Mouse (Mus musculus): ENCODE measurements around the gene Ralgps1.

Ralgps1 gene

DNA sequence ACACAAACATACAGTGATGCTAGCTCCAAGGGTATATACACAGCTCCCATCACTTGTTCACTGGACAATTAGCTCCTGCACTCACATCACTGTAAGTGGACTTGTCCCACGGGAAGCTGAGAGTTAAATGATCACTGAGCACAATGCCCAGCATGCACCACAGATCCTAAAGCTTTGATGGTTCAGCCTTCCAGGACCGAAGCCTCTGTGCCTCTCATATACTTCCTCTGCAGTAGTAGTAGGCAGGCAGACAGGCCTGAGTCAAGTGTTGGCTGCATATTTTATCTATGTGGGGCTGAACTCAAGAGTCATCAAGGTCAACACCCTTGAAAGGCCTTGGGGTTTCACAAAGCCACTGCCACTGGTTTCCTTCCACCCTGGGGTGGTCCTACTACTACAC, 49.6 kb downstream of the Ralgps1 start:
- DNase-seq (ENCODE audit: low read depth, low spot score) = no peak

DNA sequence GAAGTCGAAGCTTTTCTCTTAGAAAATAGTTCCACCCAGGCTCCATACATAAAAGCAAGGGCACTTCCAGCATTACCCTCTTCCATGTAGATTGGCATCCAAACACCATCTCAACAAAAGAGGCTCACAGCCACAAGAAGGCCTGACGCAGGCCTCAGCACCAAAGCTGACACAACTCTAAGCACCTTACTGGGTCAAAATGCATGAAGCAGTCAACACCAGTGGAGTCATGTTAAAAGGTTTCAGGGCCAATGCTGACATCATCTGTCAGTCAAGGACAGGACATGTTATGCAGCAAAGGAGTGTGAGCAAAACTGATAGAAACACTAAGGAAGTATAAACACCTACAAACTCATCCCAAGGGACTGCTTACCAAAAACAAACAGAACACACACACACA, 50.3 kb downstream of the Ralgps1 start:
- DNase-seq (ENCODE audit: low read depth, low spot score) = no peak

GRCm38 (mm10) chr2:33320568-33320967, 50.7 kb downstream of the Ralgps1 start:
- no peak for DNase-seq (ENCODE audit: low read depth, low spot score)

DNA sequence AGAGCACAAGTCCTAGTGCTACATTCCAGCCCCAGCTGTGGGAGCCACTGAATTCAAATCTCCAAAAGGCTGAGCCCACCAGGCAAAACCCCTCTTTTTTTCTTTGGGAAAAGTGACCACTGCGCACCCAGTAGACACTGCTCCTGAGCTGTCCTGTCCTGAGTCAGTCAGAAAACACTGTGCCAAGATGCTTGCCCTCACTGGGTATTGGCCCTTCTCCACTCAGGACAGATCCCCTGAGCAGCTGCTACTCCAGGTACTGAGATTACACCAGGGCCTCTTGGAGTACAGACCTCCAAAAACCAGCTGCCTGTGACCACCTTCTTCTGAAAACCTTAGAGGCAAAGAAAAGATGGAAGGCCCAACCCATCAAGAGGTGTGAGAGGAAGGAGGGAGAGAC, 51.4 kb downstream of the Ralgps1 start:
- DNase-seq (ENCODE audit: low read depth, low spot score) = no peak

DNA sequence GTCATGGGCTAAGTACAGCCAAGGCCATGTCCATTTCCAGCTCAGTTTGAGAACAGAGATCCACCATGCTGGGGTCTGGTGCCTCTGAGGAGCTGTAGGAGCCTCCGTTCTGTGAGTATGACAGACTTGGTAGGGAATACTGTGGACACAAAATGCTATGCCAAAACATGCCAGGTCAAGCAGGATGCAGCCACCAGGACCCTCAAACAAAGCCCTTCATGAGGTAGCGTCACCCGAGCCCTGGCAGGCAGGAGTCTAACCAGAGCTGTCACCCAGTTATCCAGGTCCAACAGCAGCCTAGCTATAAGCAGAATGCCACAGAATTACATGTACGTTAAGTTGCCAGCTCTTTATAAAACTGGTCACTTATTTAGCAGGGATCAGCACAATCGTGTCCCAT, 51.8 kb downstream of the Ralgps1 start:
- no peak for DNase-seq (ENCODE audit: low read depth, low spot score)

GRCm38 (mm10) chr2:33318491-33318964, 52.8 kb downstream of the Ralgps1 start:
- no peak for DNase-seq (ENCODE audit: low read depth, low spot score)

GRCm38 (mm10) chr2:33316516-33316915, 54.8 kb downstream of the Ralgps1 start:
- peak; percentile 14 for DNase-seq (ENCODE audit: low read depth, low spot score)

DNA sequence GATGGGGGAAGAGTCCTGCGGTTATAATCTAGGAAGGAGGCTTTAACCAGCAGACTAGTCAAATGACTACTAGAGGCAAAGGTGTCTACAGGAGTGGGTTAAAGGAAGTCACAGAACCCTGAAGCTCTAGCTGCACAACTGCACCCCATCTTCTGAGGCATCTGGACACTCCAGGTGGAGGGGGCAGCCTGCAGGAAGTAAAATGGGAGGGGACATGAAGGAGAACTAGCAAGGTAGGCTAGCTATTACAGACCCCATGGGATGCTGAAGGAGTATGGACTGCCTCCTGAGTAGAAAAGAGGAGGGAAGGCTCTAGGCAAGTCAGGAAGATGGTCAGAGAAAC, 55.3 kb downstream of the Ralgps1 start:
- DNase-seq (ENCODE audit: low read depth, low spot score) = no peak

DNA sequence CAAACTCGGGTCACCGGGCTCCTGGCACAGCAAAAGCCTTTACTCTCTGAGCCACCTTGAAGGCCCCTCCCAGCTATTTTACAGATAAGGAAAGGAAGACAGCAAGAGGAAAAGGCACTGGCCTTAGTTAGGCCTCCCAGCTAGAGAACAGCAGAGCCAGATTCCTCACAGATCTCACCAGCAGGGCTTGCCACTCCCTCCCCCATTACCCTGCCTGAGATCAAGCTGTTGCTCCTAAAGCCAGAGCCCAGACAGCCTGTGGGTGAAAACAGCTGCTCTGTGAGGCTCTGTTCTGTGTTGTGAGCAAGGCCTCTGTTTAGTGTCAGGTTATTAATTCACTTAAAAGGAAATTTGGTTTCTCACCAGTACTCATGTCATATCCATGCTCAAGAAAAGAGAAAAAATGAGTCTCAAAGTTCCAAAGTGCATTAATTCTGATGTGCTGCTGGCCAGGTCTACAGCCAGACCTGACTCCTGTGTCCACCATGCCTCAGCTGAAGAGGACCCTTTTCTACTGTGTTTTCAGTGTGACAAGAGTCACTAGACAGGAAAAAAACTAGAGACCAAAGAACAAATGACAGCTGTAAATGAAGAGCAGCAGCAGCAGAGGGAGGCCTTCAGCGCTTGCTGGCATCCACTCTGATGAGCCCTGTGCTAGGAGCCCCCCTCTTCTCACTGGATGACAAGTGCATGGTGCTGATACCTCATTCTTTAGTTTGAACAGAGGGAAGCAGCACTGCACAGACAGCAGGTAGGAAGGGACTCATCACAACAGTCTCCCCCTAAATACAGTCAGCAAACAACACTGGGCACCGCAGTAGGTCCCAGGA, 55.8 kb downstream of the Ralgps1 start:
- DNase-seq (ENCODE audit: low read depth, low spot score) = no peak

- no peak for DNase-seq (ENCODE audit: low read depth, low spot score)
Measured at GRCm38 (mm10) chr2:33309426-33309825, 61.9 kb downstream of the Ralgps1 start.

DNA sequence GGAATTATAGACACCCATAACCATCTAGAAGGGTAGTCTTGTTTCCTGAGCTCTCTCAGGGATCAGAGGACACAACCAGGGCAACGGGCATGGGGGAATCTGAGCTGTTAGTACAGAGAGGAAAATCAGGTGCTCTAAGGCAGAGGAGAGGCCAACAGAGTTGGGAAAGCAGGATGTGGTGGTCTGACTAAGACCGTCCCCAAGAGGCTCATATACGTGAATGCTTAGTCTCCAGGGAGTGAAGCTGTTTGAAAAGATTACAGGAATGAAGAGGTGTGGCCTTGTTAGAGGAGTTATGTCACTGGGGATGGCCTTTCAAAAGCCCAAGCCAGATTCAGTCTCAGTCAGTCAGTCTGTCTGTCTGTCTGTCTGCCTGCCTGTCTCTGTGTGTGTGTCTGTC, 64.7 kb downstream of the Ralgps1 start:
- DNase-seq (ENCODE audit: low read depth, low spot score) = no peak

DNA sequence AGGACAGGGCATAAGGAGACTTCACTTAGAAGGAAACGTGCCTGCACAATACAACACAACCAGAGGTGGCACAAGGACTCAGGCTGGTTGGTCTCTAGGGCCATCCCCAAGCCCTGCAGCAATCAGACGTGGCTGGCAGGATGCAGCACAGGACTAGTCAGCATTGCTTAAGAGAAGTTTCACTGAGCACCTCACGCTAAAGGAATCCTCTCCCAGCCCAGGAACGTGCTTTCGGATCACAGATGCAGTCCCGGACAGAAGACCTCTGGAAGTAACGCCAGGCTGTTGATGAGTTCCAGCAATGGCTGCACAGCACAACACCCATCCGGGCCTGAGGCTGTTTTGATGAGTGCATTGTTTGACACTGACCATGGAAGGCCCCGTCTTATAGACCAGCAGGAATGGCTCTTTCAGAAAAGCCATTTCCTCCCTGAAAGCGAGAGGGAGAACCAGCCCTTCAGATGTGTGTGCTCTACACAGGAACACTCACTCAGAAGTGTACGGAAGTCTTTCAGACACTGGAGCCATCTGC, 67.8 kb downstream of the Ralgps1 start:
- no peak for DNase-seq (ENCODE audit: low read depth, low spot score)

- DNase-seq (ENCODE audit: low read depth, low spot score) = no peak
Measured at GRCm38 (mm10) chr2:33302828-33303227, 68.5 kb downstream of the Ralgps1 start.

- no peak for DNase-seq (ENCODE audit: low read depth, low spot score)
Measured at GRCm38 (mm10) chr2:33302405-33302804, 68.9 kb downstream of the Ralgps1 start.

GRCm38 (mm10) chr2:33300371-33301046, 70.8 kb downstream of the Ralgps1 start:
- no peak for DNase-seq (ENCODE audit: low read depth, low spot score)

DNA sequence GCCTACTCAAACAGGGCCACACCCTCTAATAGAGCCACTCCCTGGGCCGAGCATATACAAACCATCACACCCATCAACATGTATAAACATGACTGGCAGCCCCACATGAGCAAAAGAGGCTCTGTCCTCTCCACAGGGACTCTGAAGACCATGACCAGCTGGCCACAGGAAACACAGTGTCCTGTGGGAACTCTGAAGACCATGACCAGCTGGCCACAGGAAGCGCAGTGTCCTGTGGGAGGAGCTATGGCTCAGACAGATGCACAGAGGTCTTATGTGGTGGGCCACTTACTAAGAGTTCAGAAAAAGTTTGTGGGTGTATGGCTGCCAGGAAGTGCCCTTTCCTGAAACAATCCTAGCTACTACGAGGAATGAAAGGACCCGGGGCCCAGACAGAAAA, 72.4 kb downstream of the Ralgps1 start:
- DNase-seq (ENCODE audit: low read depth, low spot score) = no peak

DNA sequence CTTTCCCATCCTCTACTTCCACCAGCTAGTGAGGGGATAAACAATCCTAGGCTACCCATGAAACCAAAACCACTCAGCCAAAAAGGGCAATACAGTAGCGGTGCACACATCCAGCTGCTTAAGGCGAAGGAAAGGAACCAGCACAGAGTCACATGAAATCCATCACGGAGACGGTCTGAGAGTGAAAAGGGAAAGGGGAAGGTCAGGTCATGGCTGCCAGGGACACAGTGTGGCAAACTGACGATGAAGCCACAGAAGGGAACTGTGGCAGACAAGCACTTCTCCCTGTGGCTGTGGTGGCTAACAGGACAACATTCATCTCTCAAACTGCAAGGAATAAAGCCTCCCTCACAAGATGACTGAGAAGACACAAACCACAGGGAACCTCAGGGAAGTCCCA, 76.2 kb downstream of the Ralgps1 start:
- no peak for DNase-seq (ENCODE audit: low read depth, low spot score)

GRCm38 (mm10) chr2:33292057-33292456, 79.2 kb downstream of the Ralgps1 start:
- DNase-seq (ENCODE audit: low read depth, low spot score) = no peak

GRCm38 (mm10) chr2:33290491-33290890, 80.8 kb downstream of the Ralgps1 start:
- DNase-seq (ENCODE audit: low read depth, low spot score) = no peak

- no peak for DNase-seq (ENCODE audit: low read depth, low spot score)
Measured at GRCm38 (mm10) chr2:33288837-33289236, 82.4 kb downstream of the Ralgps1 start.

- no peak for DNase-seq (ENCODE audit: low read depth, low spot score)
Measured at GRCm38 (mm10) chr2:33283674-33284073, 87.6 kb downstream of the Ralgps1 start.

DNA sequence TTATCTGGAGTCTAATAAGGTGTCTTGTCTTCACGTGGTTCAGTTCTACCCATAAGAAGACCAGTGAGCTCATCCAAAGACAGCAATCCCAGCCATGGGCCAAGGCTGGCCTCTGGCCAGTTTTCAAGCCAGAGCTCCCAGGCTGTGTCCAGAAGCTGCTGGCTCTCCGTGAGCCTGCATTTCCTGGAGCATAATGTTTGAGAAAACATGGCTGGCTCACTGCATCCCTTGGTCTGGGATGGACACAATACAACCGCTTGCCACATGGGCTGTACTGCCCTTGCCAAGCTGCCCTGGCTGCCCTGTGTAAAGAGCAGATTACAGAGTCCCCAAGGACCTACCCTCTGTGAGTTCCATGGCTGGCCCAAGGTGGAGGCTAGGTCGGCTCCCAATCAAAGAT, 88.4 kb downstream of the Ralgps1 start:
- no peak for DNase-seq (ENCODE audit: low read depth, low spot score)

DNA sequence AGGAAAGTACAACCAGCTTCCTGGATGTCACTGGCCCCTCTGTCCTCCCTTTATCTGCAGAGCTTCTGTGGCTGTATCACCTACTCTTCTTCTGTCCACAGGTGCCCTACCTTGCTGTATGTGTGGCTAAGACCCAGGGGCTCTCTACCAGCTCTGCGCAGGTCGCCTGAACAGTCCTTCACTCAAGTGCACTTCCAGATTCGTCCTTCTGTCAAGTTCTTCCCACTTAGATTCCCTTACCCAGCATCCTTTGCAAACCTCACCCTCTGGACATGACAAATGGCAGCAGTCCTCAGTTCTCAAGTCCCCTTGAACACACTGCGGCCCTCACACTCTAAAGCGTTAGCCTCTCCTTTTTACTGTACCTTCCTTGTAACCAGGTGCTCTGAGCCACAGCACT, 89.5 kb downstream of the Ralgps1 start:
- no peak for DNase-seq (ENCODE audit: low read depth, low spot score)
